Mouse (Mus musculus) forebrain, postnatal 0 days (tissue): ENCODE results near the gene Pax6. TPM values are rescaled to one million over a fixed set of nuclear protein-coding genes. Genes with fewer than 3 reads are reported as not detected.
A peak's percentile ranks its signal among the peaks of the same experiment; 100 is the strongest.

Experiments
- ATAC-seq: fragments of 200-750 bp; cut with Nextera tagmentation; 2 replicates; pipeline ENCODE4 v1.8.0; 2017; ENCODE audit warnings: mild to moderate bottlenecking, moderate library complexity
- DNase-seq: peaks from one replicate; pipeline ENCODE4 v3.0.0-alpha.2; 2015
- H3K27ac ChIP-seq: fragments of 300-500 bp; sonication (generic); 2 replicates; pipeline ENCODE4 v1.5.1; 2014; ENCODE audit warnings: low read depth, mild to moderate bottlenecking, antibody characterized with exemption, low read length, moderate library complexity, mixed read lengths
- H3K27me3 ChIP-seq: fragments of 300-500 bp; sonication (generic); 2 replicates; pipeline ENCODE4 v1.6.1; 2014; ENCODE audit warnings: mild to moderate bottlenecking, low read length, mixed read lengths; ENCODE audit not compliant: insufficient read depth
- H3K36me3 ChIP-seq: fragments of 300-500 bp; sonication (generic); 2 replicates; pipeline ENCODE4 v1.6.1; 2014; ENCODE audit warnings: mild to moderate bottlenecking, moderate library complexity; ENCODE audit not compliant: insufficient read depth
- H3K4me1 ChIP-seq: fragments of 300-500 bp; sonication (generic); 2 replicates; pipeline ENCODE4 v1.6.1; 2014; ENCODE audit warnings: antibody characterized with exemption; ENCODE audit not compliant: insufficient read depth
- H3K4me2 ChIP-seq: fragments of 300-500 bp; sonication (generic); 2 replicates; pipeline ENCODE4 v1.6.1; 2014; ENCODE audit warnings: low read depth, mild to moderate bottlenecking, moderate library complexity
- H3K4me3 ChIP-seq: fragments of 300-500 bp; sonication (generic); 2 replicates; pipeline ENCODE4 v1.5.1; 2014; ENCODE audit warnings: low read depth, low read length, mixed read lengths
- H3K9ac ChIP-seq: fragments of 300-500 bp; sonication (generic); 2 replicates; pipeline ENCODE4 v1.6.1; 2014; ENCODE audit warnings: mild to moderate bottlenecking
- H3K9me3 ChIP-seq: fragments of 300-500 bp; sonication (generic); 2 replicates; pipeline ENCODE4 v1.6.1; 2016; ENCODE audit warnings: low read length
- CTCF ChIP-seq: sonication (generic); IDR thresholded peaks from 2 replicates; pipeline ENCODE4 v1.5.1; 2016; ENCODE audit warnings: antibody characterized with exemption, control low read depth, low read depth
- WGBS: fragments of 180-500 bp; shearing (Covaris S2); extraction: QIAGEN DNeasy Blood & Tissue Kit; methylation state at CpG from one replicate; pipeline ENCODE4 v1.1.7; 2014; 5-methylcytosine and 5-hydroxymethylcytosine counted together
- polyA plus RNA-seq: library from polyadenylated mRNA; unstranded; fragments of >200 nt; fragmentation: Nextera tagmentation; extraction: Ambion mirVana; gene quantifications from 2 replicates; pipeline ENCODE4 v1.2.1, GENCODE M21; 2015
- total RNA-seq: library from RNA; depleted of rRNA; stranded (reverse); fragments of >200 nt; gene quantifications from 2 replicates; pipeline ENCODE4 v1.2.3, GENCODE M21; 2014; rRNA removed

Gene Pax6
- total and polyA plus RNA-seq, 2 experiments from 2014 or later: 19.0 to 32.9 TPM

- no peaks in the 10 kb centered on the region for H3K9me3 ChIP-seq
- peak; percentile 56 for DNase-seq
- H3K27me3 ChIP-seq: no peaks in the 10 kb centered on the region
- ATAC-seq: peak; percentile 74
- no peak overlapping the region for H3K4me2 ChIP-seq
- no peak overlapping the region for H3K9ac ChIP-seq
- no peak overlapping the region for H3K4me3 ChIP-seq
- H3K36me3 ChIP-seq: no peaks in the 10 kb centered on the region
- no peaks in the 10 kb centered on the region for H3K4me1 ChIP-seq
- H3K27ac ChIP-seq: no peak overlapping the region
- no peak for TF ChIP-seq CTCF
- 70% methylated on average over 3 of the region's 3 CpGs for WGBS
These were observed 62.0 kb downstream of the Pax6 start for GRCm38 (mm10) chr2:105730704-105731103.

GRCm38 (mm10) chr2:105736166-105736565 is 67.5 kb downstream of the Pax6 start:
- no peak for TF ChIP-seq CTCF
- ATAC-seq (no peak), DNase-seq (no peak)
- Histone ChIP-seq H3K4me1 (no peaks in the 10 kb centered on the region), H3K27ac (no peak overlapping the region), H3K4me3 (no peak overlapping the region), H3K27me3 (no peaks in the 10 kb centered on the region), H3K9ac (no peak overlapping the region), H3K9me3 (no peaks in the 10 kb centered on the region), H3K4me2 (no peak overlapping the region), H3K36me3 (no peaks in the 10 kb centered on the region)

GRCm38 (mm10) chr2:105746896-105747295 is 78.2 kb downstream of the Pax6 start:
- Histone ChIP-seq H3K27me3 (no peaks in the 10 kb centered on the region), H3K27ac (no peak overlapping the region), H3K9me3 (no peaks in the 10 kb centered on the region), H3K4me1 (no peaks in the 10 kb centered on the region), H3K9ac (no peak overlapping the region), H3K36me3 (no peaks in the 10 kb centered on the region), H3K4me3 (no peak overlapping the region), H3K4me2 (no peak overlapping the region)
- 75% methylated on average over 7 of the region's 7 CpGs for WGBS
- ATAC-seq (peak; percentile 45; the same call in 1 of the 2 replicates), DNase-seq (no peak)
- no peak for TF ChIP-seq CTCF

Other genes starting within 250 kb of the Pax6 start
- gene Elp4, start 235.7 kb downstream of the Pax6 start, total RNA-seq: 27.4 and 34.0 TPM in 2 replicates
- 23.4 and 25.6 TPM in 2 replicates for gene Elp4, start 235.7 kb downstream of the Pax6 start, polyA plus RNA-seq
- 47.5 and 61.3 TPM in 2 replicates for gene Immp1l, start 235.7 kb downstream of the Pax6 start, total RNA-seq
- 114 and 123 TPM in 2 replicates for gene Immp1l, start 235.7 kb downstream of the Pax6 start, polyA plus RNA-seq